Mouse (Mus musculus) neural tube, embryonic 12.5 days (tissue): Measurements from ENCODE around the gene Babam2. TPM values are rescaled to one million over a fixed set of nuclear protein-coding genes. Genes with fewer than 3 reads are reported as not detected.

ENCODE experiments used
- ATAC-seq: fragments of 200-750 bp; cut with Nextera tagmentation; 2 replicates; pipeline ENCODE4 v1.8.0; 2017; ENCODE audit warnings: low read depth, mild to moderate bottlenecking, moderate TSS enrichment, moderate library complexity; ENCODE audit not compliant: low FRiP score
- H3K27ac ChIP-seq: fragments of 300-500 bp; sonication (generic); 2 replicates; pipeline ENCODE4 v1.5.1; 2016
- H3K27me3 ChIP-seq: fragments of 300-500 bp; sonication (generic); replicated peaks from 2 replicates; pipeline ENCODE4 v1.6.1; 2016; ENCODE audit warnings: mild to moderate bottlenecking
- H3K36me3 ChIP-seq: fragments of 300-500 bp; sonication (generic); 2 replicates; pipeline ENCODE4 v1.6.1; 2016; ENCODE audit warnings: mild to moderate bottlenecking
- H3K4me1 ChIP-seq: fragments of 300-500 bp; sonication (generic); 2 replicates; pipeline ENCODE4 v1.6.1; 2016
- H3K4me2 ChIP-seq: fragments of 300-500 bp; sonication (generic); replicated peaks from 2 replicates; pipeline ENCODE4 v1.6.1; 2016; ENCODE audit warnings: mild to moderate bottlenecking
- H3K4me3 ChIP-seq: fragments of 300-500 bp; sonication (generic); 2 replicates; pipeline ENCODE4 v1.5.1; 2016
- H3K9ac ChIP-seq: fragments of 300-500 bp; sonication (generic); 2 replicates; pipeline ENCODE4 v1.6.1; 2016; ENCODE audit warnings: mild to moderate bottlenecking
- H3K9me3 ChIP-seq: fragments of 300-500 bp; sonication (generic); 2 replicates; pipeline ENCODE4 v1.6.1; 2016; ENCODE audit warnings: mild to moderate bottlenecking
- WGBS: fragments of 180-500 bp; shearing (Covaris S2); methylation state at CpG from one replicate; pipeline ENCODE4 v1.1.7; 2016; 5-methylcytosine and 5-hydroxymethylcytosine counted together
- polyA plus RNA-seq: library from polyadenylated mRNA; unstranded; fragments of >200 nt; fragmentation: Nextera tagmentation; extraction: Ambion mirVana; gene quantifications from 2 replicates; pipeline ENCODE4 v1.2.1, GENCODE M21; 2016

Babam2 gene
- polyA plus RNA-seq, 1 experiment from 2014 or later: 36.0 TPM

- H3K4me1 ChIP-seq: no peaks in the 10 kb centered on the region
- H3K4me2 ChIP-seq: no peak overlapping the region
- H3K9me3 ChIP-seq: no peaks in the 10 kb centered on the region
- 76% methylated on average over 3 of the region's 3 CpGs for WGBS
- H3K9ac ChIP-seq: no peak overlapping the region
- no peaks in the 10 kb centered on the region for H3K27me3 ChIP-seq
- no peak overlapping the region for H3K27ac ChIP-seq
- no peaks in the 10 kb centered on the region for H3K36me3 ChIP-seq
- H3K4me3 ChIP-seq: no peak overlapping the region
- ATAC-seq: no peak
These were observed 236.9 kb downstream of the Babam2 start for GRCm38 (mm10) chr5:31934397-31934796.

- no peaks in the 10 kb centered on the region for H3K36me3 ChIP-seq
- H3K4me3 ChIP-seq: no peak overlapping the region
- no peak overlapping the region for H3K4me2 ChIP-seq
- H3K27me3 ChIP-seq: no peaks in the 10 kb centered on the region
- WGBS: 88% methylated on average over 3 of the region's 3 CpGs
- H3K27ac ChIP-seq: no peak overlapping the region
- no peaks in the 10 kb centered on the region for H3K4me1 ChIP-seq
- ATAC-seq: no peak
- H3K9me3 ChIP-seq: no peaks in the 10 kb centered on the region
- no peak overlapping the region for H3K9ac ChIP-seq
These were observed 238.5 kb downstream of the Babam2 start for GRCm38 (mm10) chr5:31935936-31936335.

- WGBS: 79% methylated on average over 3 of the region's 3 CpGs
- Histone ChIP-seq H3K9ac (no peak overlapping the region), H3K4me2 (no peak overlapping the region), H3K4me3 (no peak overlapping the region), H3K27me3 (no peaks in the 10 kb centered on the region), H3K9me3 (no peaks in the 10 kb centered on the region), H3K27ac (no peak overlapping the region), H3K4me1 (no peaks in the 10 kb centered on the region), H3K36me3 (no peaks in the 10 kb centered on the region)
- no peak for ATAC-seq
These were observed 239.0 kb downstream of the Babam2 start for GRCm38 (mm10) chr5:31936523-31936922.

- Histone ChIP-seq H3K36me3 (no peaks in the 10 kb centered on the region), H3K27me3 (no peaks in the 10 kb centered on the region), H3K4me2 (no peak overlapping the region), H3K9ac (no peak overlapping the region), H3K4me3 (no peak overlapping the region), H3K9me3 (no peaks in the 10 kb centered on the region), H3K27ac (no peak overlapping the region), H3K4me1 (no peaks in the 10 kb centered on the region)
- no peak for ATAC-seq
- 90% methylated on average over 8 of the region's 8 CpGs for WGBS
These were observed 243.4 kb downstream of the Babam2 start for GRCm38 (mm10) chr5:31940876-31941275.

GRCm38 (mm10) chr5:31947185-31947584 is 249.7 kb downstream of the Babam2 start:
- H3K4me2 ChIP-seq: no peak overlapping the region
- no peak for ATAC-seq
- H3K9me3 ChIP-seq: no peaks in the 10 kb centered on the region
- no peak overlapping the region for H3K4me3 ChIP-seq
- no peaks in the 10 kb centered on the region for H3K27me3 ChIP-seq
- H3K27ac ChIP-seq: no peak overlapping the region
- no peaks in the 10 kb centered on the region for H3K36me3 ChIP-seq
- no peak overlapping the region for H3K9ac ChIP-seq
- WGBS: 66% methylated on average over 4 of the region's 4 CpGs
- H3K4me1 ChIP-seq: no peaks in the 10 kb centered on the region

- 89% methylated on average over 8 of the region's 8 CpGs for WGBS
- Histone ChIP-seq H3K9ac (no peak overlapping the region), H3K27me3 (no peaks in the 10 kb centered on the region), H3K4me2 (no peak overlapping the region), H3K27ac (no peak overlapping the region), H3K4me1 (no peaks in the 10 kb centered on the region), H3K4me3 (no peak overlapping the region), H3K36me3 (no peaks in the 10 kb centered on the region), H3K9me3 (no peaks in the 10 kb centered on the region)
- no peak for ATAC-seq
These were observed 251.9 kb downstream of the Babam2 start for GRCm38 (mm10) chr5:31949389-31949788.

GRCm38 (mm10) chr5:31950532-31950931 is 253.0 kb downstream of the Babam2 start:
- 92% methylated on average over 4 of the region's 4 CpGs for WGBS
- H3K4me2 ChIP-seq: no peak overlapping the region
- ATAC-seq: no peak
- H3K9ac ChIP-seq: no peak overlapping the region
- no peaks in the 10 kb centered on the region for H3K27me3 ChIP-seq
- no peaks in the 10 kb centered on the region for H3K4me1 ChIP-seq
- no peaks in the 10 kb centered on the region for H3K36me3 ChIP-seq
- H3K27ac ChIP-seq: no peak overlapping the region
- no peak overlapping the region for H3K4me3 ChIP-seq
- H3K9me3 ChIP-seq: no peaks in the 10 kb centered on the region

GRCm38 (mm10) chr5:31955184-31955583 is 257.7 kb downstream of the Babam2 start:
- no peak overlapping the region for H3K9ac ChIP-seq
- H3K4me3 ChIP-seq: no peak overlapping the region
- no peak for ATAC-seq
- H3K9me3 ChIP-seq: no peaks in the 10 kb centered on the region
- WGBS: 74% methylated on average over 3 of the region's 3 CpGs
- no peaks in the 10 kb centered on the region for H3K4me1 ChIP-seq
- H3K27ac ChIP-seq: no peak overlapping the region
- H3K36me3 ChIP-seq: no peaks in the 10 kb centered on the region
- no peak overlapping the region for H3K4me2 ChIP-seq
- no peaks in the 10 kb centered on the region for H3K27me3 ChIP-seq

GRCm38 (mm10) chr5:31956336-31956735 is 258.9 kb downstream of the Babam2 start:
- no peak for ATAC-seq
- Histone ChIP-seq H3K4me3 (no peak overlapping the region), H3K4me1 (no peaks in the 10 kb centered on the region), H3K9ac (no peak overlapping the region), H3K36me3 (no peaks in the 10 kb centered on the region), H3K27ac (no peak overlapping the region), H3K27me3 (no peaks in the 10 kb centered on the region), H3K9me3 (no peaks in the 10 kb centered on the region), H3K4me2 (no peak overlapping the region)
- 92% methylated on average over 3 of the region's 3 CpGs for WGBS

- no peak overlapping the region for H3K27ac ChIP-seq
- no peaks in the 10 kb centered on the region for H3K4me1 ChIP-seq
- no peaks in the 10 kb centered on the region for H3K36me3 ChIP-seq
- no peaks in the 10 kb centered on the region for H3K27me3 ChIP-seq
- no peak overlapping the region for H3K9ac ChIP-seq
- no peak overlapping the region for H3K4me3 ChIP-seq
- no peak for ATAC-seq
- 92% methylated on average over 8 of the region's 8 CpGs for WGBS
- no peaks in the 10 kb centered on the region for H3K9me3 ChIP-seq
- no peak overlapping the region for H3K4me2 ChIP-seq
These were observed 262.4 kb downstream of the Babam2 start for GRCm38 (mm10) chr5:31959886-31960285.

GRCm38 (mm10) chr5:31961423-31961822 is 263.9 kb downstream of the Babam2 start:
- WGBS: 65% methylated on average over 2 of the region's 2 CpGs

GRCm38 (mm10) chr5:31962346-31962745 is 264.9 kb downstream of the Babam2 start:
- no peak for ATAC-seq
- H3K27me3 ChIP-seq: no peaks in the 10 kb centered on the region
- H3K9me3 ChIP-seq: no peaks in the 10 kb centered on the region
- H3K4me3 ChIP-seq: no peak overlapping the region
- H3K9ac ChIP-seq: no peak overlapping the region
- H3K4me2 ChIP-seq: no peak overlapping the region
- H3K27ac ChIP-seq: no peak overlapping the region
- H3K4me1 ChIP-seq: no peaks in the 10 kb centered on the region
- H3K36me3 ChIP-seq: no peaks in the 10 kb centered on the region
- WGBS: 56% methylated on average over 3 of the region's 3 CpGs

More at GRCm38 (mm10) chr5:31961423-31961822, 263.9 kb downstream of the Babam2 start:
- no peak overlapping the region for H3K4me3 ChIP-seq
- no peak overlapping the region for H3K9ac ChIP-seq
- no peak for ATAC-seq
- H3K4me2 ChIP-seq: no peak overlapping the region
- no peaks in the 10 kb centered on the region for H3K36me3 ChIP-seq
- no peak overlapping the region for H3K27ac ChIP-seq
- H3K4me1 ChIP-seq: no peaks in the 10 kb centered on the region
- no peaks in the 10 kb centered on the region for H3K9me3 ChIP-seq
- H3K27me3 ChIP-seq: no peaks in the 10 kb centered on the region

GRCm38 (mm10) chr5:31963352-31963751 is 265.9 kb downstream of the Babam2 start:
- no peak for ATAC-seq
- H3K4me1 ChIP-seq: no peaks in the 10 kb centered on the region
- WGBS: 87% methylated on average over 8 of the region's 8 CpGs

More at GRCm38 (mm10) chr5:31963352-31963751, 265.9 kb downstream of the Babam2 start:
- no peak overlapping the region for H3K9ac ChIP-seq
- no peak overlapping the region for H3K27ac ChIP-seq
- H3K36me3 ChIP-seq: no peaks in the 10 kb centered on the region
- H3K9me3 ChIP-seq: no peaks in the 10 kb centered on the region
- H3K27me3 ChIP-seq: no peaks in the 10 kb centered on the region
- no peak overlapping the region for H3K4me2 ChIP-seq
- H3K4me3 ChIP-seq: no peak overlapping the region
